Mouse (Mus musculus) thymus, postnatal 10 days (tissue): Measurements from ENCODE around the gene Znrf1.

ENCODE experiments used
- DNase-seq, 2 experiments: peaks; one replicate each; pipeline ENCODE4 v3.0.0; 2021; ENCODE audit warnings: low spot score in 2 of 2

The Znrf1 gene

GRCm38 (mm10) chr8:111533503-111533902, 2.4 kb upstream of the Znrf1 start:
- DNase-seq = no peak

- no peak for DNase-seq
These were observed 406 bp upstream of the Znrf1 start for GRCm38 (mm10) chr8:111535491-111535890.

DNA sequence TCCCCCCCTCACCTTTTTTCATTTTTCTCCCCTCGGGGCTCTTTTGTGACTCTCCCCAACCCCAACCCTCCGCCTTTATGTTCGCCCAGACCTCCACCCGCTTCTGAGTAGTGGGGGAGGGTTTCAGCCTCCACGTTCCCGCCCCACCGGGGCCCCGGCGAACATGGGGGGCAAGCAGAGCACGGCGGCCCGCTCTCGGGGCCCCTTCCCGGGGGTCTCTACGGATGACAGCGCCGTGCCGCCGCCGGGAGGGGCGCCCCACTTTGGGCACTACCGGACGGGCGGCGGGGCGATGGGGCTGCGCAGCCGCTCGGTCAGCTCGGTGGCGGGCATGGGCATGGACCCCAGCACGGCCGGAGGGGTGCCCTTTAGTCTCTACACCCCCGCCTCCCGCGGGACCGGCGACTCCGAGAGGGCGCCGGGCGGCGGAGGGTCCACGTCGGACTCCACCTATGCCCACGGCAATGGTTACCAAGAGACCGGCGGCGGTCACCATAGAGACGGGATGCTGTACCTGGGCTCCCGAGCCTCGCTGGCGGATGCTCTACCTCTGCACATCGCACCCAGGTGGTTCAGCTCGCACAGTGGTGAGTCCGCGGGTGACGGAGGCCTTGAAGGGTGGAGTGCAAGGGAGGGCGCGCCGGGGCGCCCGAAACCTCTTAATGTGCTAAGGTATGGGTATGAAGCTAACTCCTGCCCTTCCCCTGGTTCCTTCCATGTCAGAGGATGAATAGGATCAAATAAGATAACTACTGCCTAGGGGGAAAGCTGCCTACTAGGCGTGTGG, 1.3 kb downstream of the Znrf1 start:
- DNase-seq = peak; percentile 72 to 77

GRCm38 (mm10) chr8:111537765-111538158, 1.9 kb downstream of the Znrf1 start:
- DNase-seq = no peak

GRCm38 (mm10) chr8:111538194-111538593, 2.3 kb downstream of the Znrf1 start:
- no peak for DNase-seq

DNA sequence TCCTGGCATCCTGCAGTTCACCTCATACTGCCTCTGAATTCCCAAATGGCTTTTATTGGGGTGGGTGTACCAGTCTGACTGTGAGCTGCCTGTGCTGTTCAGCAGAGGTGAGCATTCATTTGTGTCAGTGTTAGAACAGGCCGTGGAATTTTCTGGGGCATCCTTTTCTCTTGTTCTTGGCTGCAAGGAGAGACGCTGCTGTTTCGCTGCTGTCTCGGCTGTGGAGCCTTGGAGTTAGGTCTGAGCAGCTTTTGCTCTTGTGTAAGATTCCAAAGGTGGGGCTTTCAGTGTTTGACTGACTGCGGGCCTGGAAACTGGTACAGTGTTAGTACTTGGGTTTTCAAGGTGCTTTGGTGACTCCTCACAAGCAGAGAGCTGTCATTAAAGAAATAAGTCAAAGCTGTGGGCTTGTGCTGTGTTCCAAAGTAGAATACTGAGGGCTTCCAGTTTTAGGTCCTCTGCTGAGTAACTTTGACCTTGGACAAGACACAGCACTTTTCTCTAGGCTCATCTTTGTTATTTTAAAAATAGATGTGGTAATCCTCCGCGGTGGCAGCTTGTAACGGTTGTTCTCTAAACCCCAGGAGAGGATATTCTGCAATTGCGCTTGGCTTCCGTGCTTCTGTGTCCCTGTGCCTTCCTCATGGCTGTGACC, 3.7 kb downstream of the Znrf1 start:
- DNase-seq = peak; percentile 28 to 50

DNA sequence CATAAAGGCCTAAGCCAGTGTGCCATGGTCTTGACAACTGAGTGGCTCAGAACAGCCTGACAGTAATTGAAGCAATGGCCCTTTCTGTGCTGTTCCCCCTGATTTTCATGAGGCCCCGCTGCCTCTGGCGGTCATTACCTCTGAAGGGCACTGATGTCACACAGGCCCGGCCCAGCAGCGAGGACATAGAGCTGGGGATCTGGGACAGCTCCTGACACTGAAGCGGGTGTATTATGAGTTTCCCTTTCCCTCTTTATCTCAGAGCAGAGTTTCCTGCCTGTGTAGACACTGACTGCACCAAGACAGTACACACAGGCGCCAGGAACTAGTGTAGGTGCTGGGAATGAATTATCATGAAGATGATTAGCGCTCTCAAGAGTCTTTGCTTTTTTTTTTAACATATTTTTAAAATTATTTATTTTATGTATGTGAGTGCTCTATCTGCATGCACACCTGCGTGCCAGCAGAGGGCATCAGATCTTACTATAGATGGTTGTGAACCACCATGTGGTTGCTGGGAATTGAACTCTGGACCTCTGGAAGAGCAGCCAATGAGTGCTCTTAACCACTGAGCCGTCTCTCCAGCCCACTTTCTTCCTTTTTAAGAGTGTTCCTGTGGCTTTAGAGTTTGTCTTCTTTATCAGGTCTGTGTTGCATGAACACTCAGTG, 7.9 kb downstream of the Znrf1 start:
- DNase-seq = no peak

GRCm38 (mm10) chr8:111545406-111546156, 9.7 kb downstream of the Znrf1 start:
- no peak for DNase-seq

DNA sequence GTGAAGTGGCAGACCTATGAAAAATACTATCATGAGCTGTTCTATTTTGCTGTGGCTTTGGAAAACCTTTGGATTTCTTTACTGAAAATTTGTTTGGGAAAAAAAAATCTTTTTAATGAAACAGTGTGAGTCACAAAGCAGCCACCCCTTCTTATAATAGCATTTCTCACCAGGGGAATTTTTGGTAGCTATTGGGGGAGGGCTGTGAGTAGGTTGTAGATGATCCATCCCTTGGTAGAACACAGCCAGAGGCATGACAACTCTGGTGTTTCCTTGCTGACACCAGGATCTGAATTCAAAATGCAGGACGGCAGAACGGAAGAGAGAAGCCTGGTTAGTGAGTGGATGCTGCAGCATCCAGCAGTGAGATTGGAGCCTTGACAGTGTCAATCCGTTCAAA, 11.2 kb downstream of the Znrf1 start:
- DNase-seq = no peak

- DNase-seq = no peak
These were observed 12.3 kb downstream of the Znrf1 start for GRCm38 (mm10) chr8:111548201-111548600.

DNA sequence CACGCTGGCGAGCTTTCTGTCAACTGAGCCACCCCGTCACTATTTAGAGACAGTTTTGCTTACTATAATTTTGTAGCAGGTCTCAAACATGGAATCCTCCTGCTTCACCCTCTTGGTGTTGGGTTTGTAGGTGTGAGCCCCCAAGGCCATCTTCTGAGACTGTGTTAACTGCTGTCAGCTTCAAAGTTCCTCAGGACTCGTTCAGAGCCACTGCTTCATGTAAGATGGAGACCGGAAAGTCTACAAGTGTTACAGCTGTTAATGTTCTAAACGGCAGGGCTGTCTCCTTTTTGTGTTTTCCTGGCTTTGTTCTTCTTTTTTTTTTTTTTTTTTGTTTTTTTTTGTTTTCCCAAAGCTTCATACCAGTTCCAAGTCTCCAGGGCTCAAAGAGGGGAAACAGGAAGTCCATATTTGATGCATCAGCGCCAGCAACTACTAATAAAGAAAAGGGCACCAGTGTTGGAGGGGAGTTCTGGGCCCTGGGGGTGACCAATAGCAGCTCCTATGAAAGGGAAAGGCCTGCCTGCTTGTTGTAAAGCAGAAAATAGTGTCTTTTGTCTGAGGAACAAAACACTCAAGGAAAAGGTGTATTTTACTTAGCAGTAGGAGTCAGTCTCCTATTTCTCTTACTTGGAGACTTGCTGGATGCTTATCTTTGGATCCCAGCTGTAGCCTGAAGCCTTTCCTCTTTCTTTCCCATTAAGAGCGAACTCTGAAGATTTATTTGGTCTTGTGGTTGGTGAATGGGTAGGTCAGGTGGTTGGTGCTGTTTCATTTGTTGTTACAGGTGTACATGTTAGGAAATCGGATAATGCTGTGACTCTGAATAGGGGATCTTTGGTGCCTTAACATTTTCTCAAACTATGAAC, 14.3 kb downstream of the Znrf1 start:
- no peak for DNase-seq

DNA sequence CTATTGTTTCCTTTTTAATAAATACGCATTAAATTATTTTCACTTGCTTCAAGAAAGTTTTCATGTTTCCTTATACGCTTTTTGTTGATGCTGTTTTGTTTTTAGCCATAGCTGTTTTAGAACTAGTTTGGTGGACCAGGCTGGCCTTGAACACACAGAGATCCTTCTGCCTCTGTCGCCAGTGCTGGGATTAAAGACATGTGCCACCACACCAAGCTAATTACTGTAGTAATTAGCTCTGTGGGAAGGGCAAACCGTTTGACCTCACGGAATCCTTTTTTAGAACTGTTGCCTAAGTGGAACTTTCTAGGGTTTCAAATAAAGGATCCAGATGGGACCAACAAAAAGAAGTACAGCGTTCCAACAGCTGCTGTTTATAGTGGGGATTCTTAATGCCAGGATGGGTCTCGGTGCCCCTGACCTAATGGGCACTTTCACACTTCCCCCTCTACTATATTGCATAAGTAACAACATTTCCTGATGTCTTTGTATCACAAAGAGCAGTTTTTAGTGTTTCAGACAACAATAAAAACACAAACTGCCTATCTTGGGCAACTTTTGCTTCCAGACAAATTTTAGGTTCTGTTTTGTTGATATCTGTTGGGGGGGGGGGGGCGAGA, 15.7 kb downstream of the Znrf1 start:
- DNase-seq = no peak

DNA sequence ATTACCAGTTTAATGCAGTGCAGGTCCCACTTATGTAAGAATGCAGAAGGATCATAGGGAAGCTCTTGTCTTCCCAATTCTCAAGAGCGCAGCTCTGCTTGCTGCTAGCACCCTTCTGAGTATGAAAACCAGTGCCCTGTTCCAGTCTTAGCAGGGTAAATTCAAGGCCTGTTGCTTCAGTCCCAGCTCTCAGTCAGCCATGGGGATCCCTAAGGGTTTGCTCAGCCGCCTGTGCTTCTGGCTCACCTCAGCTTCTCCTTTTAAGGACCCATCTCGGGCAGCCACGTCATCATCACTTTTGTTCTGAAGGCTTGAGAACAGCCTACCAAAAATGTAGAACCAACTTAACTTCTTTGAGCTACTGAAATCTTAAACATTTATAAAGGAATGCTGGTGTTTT, 25.9 kb downstream of the Znrf1 start:
- DNase-seq = peak; percentile 43 to 54

DNA sequence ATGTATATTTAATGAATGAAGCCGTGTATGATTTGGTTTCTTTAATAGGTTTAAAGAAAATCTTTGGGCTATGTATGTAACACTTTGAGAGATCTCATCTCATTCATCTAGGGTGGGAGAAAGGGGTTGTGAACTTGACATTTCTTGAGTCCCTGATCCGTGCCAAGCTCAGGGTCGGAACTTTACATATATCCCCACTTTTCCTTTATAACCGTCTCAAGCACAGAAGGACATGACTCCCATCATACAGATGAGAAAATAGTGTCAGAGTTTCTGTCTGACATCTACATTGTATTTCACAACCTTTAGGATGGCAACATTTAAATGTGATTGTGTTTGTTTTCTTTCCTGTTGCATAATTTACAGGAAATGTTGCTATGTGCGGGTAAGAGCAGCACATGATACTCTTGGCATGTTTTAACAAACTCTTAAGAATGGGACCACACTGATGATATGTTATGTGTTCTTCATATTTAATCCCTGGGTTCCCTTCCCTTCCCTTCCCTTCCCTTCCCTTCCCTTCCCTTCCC, 26.4 kb downstream of the Znrf1 start:
- no peak for DNase-seq

GRCm38 (mm10) chr8:111563075-111563474, 27.2 kb downstream of the Znrf1 start:
- no peak for DNase-seq

DNA sequence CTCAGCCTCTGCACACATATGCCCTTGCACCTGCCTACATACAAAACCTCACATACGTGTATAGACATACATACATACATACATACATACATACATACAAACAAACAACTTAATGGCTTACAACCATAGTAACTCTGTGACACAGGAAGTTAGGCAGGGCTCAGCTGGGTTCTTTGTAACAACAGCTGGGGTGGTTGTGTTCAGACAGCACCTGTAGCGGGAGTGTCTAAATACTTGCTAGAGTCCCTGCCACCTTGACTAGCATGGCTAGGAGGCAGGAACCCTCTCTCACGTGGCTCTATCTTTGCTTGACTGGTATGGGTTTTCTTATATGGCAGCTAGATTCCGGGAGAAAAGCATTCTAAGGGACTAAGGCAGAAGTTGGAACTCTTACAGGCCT, 27.8 kb downstream of the Znrf1 start:
- peak; percentile 71 to 80 for DNase-seq

GRCm38 (mm10) chr8:111564093-111564492, 28.2 kb downstream of the Znrf1 start:
- DNase-seq = no peak

- no peak for DNase-seq
These were observed 29.9 kb downstream of the Znrf1 start for GRCm38 (mm10) chr8:111565784-111566191.

GRCm38 (mm10) chr8:111566326-111566725, 30.4 kb downstream of the Znrf1 start:
- no peak for DNase-seq

GRCm38 (mm10) chr8:111567571-111567970, 31.7 kb downstream of the Znrf1 start:
- DNase-seq = no peak
